Mouse (Mus musculus): ENCODE results near the gene A830005F24Rik. TPM values are rescaled to one million over a fixed set of nuclear protein-coding genes. Genes with fewer than 3 reads are reported as not detected.

A830005F24Rik gene
- polyA plus RNA-seq (2021; fragmentation: Nextera tagmentation): 2.2 and 3.7 TPM in 2 replicates
- long read RNA-seq, experiment 1, partial matches to known transcripts: 0 of 4 reads
- long read RNA-seq, experiment 1, other reads (novel, unspliced or antisense): 0 of 4 reads
- long read RNA-seq, experiment 2, transcript A830005F24Rik-201 (2 exons, 786 nt): major isoform, 5 of 5 reads
- long read RNA-seq, experiment 2, partial matches to known transcripts: 0 of 5 reads
- long read RNA-seq, experiment 2, other reads (novel, unspliced or antisense): 0 of 5 reads

DNA sequence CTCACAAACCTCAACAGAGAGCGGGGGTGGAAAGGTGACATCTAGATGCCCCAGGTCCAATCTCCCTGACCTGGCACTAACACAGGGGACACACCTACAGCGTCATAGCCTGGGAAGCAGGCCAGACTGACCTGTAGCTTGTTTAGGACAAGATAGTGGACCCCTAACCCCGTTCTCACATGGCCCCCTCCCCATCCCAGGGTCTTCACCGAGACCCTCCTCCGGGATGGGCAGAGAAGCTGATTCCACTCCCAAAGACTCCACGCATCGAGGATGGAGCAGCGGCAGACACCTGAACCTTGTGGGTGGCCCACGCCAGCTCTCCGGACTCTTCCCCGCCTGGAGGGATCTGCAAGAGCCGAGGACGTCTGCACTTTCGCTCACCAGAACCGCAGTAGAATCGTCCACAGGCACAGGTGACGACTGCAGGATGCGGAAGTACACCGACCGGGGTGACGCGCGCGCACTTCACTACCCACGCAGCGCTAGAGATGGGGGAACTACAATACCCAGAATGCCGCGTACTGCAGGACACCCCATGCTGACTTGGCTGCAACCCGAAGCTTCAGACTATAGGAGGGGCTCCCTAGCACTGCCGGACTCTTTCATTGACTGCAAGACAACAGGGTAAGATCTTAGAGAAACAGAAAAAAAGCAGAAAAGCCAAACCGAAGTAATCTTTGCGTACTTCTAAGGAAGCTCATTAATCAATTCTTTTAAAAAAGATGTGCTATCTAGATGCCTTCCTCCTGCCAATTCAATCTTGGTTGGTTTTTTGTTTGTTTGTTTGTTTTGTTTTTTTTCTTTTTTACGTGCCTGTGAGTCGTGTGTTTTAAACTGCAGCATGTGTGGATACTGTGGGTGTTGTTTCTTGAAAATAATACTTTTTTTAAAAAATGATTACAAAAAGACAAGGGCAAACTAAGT is at the start of gene A830005F24Rik, which contains the start of gene Zfp169:
Gene A830005F24Rik, plus strand, starts transcription at position 568 of the 927 bp plus-strand sequence.
Gene Zfp169, minus strand, starts transcription at position 449 of the 927 bp plus-strand sequence.

Other genes with a start within 250 kb of the A830005F24Rik start
- gene Zfp169, start 119 bp upstream of the A830005F24Rik start, polyA plus RNA-seq (2021; fragmentation: Nextera tagmentation): 7.1 and 16.2 TPM in 2 replicates
- 4.7 and 9.2 TPM in 2 replicates for gene Ptpdc1, start 112.1 kb downstream of the A830005F24Rik start, polyA plus RNA-seq (2021; fragmentation: Nextera tagmentation)
- not detected in 2 replicates for gene Barx1, start 149.4 kb downstream of the A830005F24Rik start, polyA plus RNA-seq (2021; fragmentation: Nextera tagmentation)